9 mouse cellular contexts compared by ENCODE assay signal in the genomic region with DNA sequence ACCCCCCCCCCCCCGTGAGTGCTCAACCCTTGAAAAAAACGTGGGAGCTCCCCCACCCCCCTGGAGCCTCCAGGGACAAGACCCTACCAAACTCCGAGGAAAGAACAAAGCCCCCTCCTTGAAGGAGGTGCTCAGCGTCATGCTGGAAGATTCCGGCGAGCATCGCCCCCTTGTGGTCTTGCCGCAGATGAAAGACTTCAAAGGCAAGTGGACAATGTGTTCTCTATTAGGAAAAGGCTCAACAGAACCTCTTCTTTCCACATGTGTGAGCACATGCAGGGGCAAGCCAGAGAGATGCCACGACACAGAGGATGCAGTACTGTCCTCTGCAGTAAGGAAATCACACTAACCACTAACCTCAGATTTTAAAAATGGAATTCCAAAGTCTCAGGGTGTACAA. TPM values are rescaled to one million over a fixed set of nuclear protein-coding genes. Genes with fewer than 3 reads are reported as not detected.
A peak's percentile ranks its signal among the peaks of the same experiment; 100 is the strongest.
DNase-seq lines count a peak whose midpoint lies in the region; ATAC-seq and TF ChIP-seq lines count a peak whose summit lies in the region.
"Had no signal": no experiment of that assay in that cellular context is flagged by ENCODE, and none has a peak within 500 bp of the region (broad histone marks: within the 10 kb centered on the region; RNA-seq: fewer than 3 reads in every experiment).

No protein-coding gene starts in this region.

- H3K79me2 ChIP-seq in MEL (ENCODE audit: control insufficient read depth, insufficient read depth, low read length, poor library complexity), result no peaks in the 10 kb centered on the region

- TF ChIP-seq EP300 in MEL (IDR thresholded peaks at IDR 0.05; ENCODE audit: low read depth in 1 of 2, low read length in 2 of 2), result no peak

- TF ChIP-seq CTCF in MEL (IDR thresholded peaks at IDR 0.05 in 2 of 3, conservative IDR thresholded peaks at IDR 0.05 in 1 of 3; ENCODE audit: control insufficient read depth in 1 of 3, insufficient read depth in 1 of 3, low read depth in 2 of 3, low read length in 3 of 3, poor library complexity in 1 of 3, severe bottlenecking in 1 of 3), result peak; percentile 55 to 84 (median 73)
- TF ChIP-seq CTCF in layer of hippocampus, adult 2 months (conservative IDR thresholded peaks at IDR 0.05), result peak; percentile 84

- H3K27me3 ChIP-seq in MEL (ENCODE audit: control insufficient read depth in 1 of 2, insufficient read depth in 2 of 2, low read length in 2 of 2), result no peaks in the 10 kb centered on the region
- H3K27me3 ChIP-seq in forebrain, embryonic 16.5 days (replicated peaks; ENCODE audit: control insufficient read depth, insufficient read depth, low read length), result no peaks in the 10 kb centered on the region

- TF ChIP-seq RAD21 in MEL (IDR thresholded peaks at IDR 0.05; ENCODE audit: low read depth, low read length), result peak; percentile 53

- WGBS in forebrain, embryonic 16.5 days, result 0% methylated on average over 9 of the region's 9 CpGs

- no peaks in the 10 kb centered on the region for H3K36me3 ChIP-seq in MEL (ENCODE audit: control insufficient read depth in 1 of 2, insufficient read depth in 2 of 2, low read length in 2 of 2)
- no peaks in the 10 kb centered on the region for H3K36me3 ChIP-seq in forebrain, embryonic 16.5 days (ENCODE audit: control insufficient read depth, insufficient read depth)

- H3K27ac ChIP-seq in MEL (ENCODE audit: control insufficient read depth, low read depth, low read length), result no peak overlapping the region
- H3K27ac ChIP-seq in forebrain, embryonic 16.5 days (ENCODE audit: low read length), result no peak overlapping the region
- no peak overlapping the region for H3K27ac ChIP-seq in layer of hippocampus, adult 2 months

- H3K4me1 ChIP-seq in MEL (ENCODE audit: control insufficient read depth in 1 of 2, insufficient read depth in 2 of 2, low read length in 2 of 2), result no peaks in the 10 kb centered on the region
- peaks cover 24% of the 10 kb centered on the region for H3K4me1 ChIP-seq in forebrain, embryonic 16.5 days (replicated peaks; ENCODE audit: control insufficient read depth, insufficient read depth, low read length)

- peak overlapping the region; percentile 40 for H3K4me2 ChIP-seq in forebrain, embryonic 16.5 days (ENCODE audit: low read length)

- intact Hi-C loops in heart, postnatal 36 days (cut with DNase I), result loop anchor here (1.0 to 2.0 kb wide), 3 partner anchors 120 to 232 kb away; no protein-coding TSS in a partner anchor

- ATAC-seq in forebrain, embryonic 16.5 days, result peak; percentile 65
- ATAC-seq in inflammation-experienced regulatory T-cells, adult 6 months, result no peak

- no peak for TF ChIP-seq POLR2A in MEL (IDR thresholded peaks at IDR 0.05; ENCODE audit: control insufficient read depth in 1 of 2, insufficient read depth in 1 of 2, low read depth in 1 of 2, low read length in 2 of 2, poor library complexity in 1 of 2)

- no peak overlapping the region for H3K4me3 ChIP-seq in MEL (ENCODE audit: control insufficient read depth in 1 of 2, insufficient read depth in 1 of 2, low read depth in 2 of 2, low read length in 2 of 2)
- H3K4me3 ChIP-seq in forebrain, embryonic 16.5 days (replicated peaks; ENCODE audit: low read length), result peak overlapping the region; percentile 23
- no peak overlapping the region for H3K4me3 ChIP-seq in layer of hippocampus, adult 2 months

- H3K9ac ChIP-seq in MEL (ENCODE audit: control insufficient read depth, low read depth, low read length, poor library complexity, severe bottlenecking), result no peak overlapping the region
- peak overlapping the region; percentile 12 for H3K9ac ChIP-seq in forebrain, embryonic 16.5 days (replicated peaks; ENCODE audit: low read depth, low read length)

- peak; percentile 43 for DNase-seq in MEL (ENCODE audit: low read depth, low spot score)
- peak; percentile 12 for DNase-seq in cerebellum, adult 11-12 months
- DNase-seq in heart, postnatal 36 days, result peak; percentile 53 to 68
- peak; percentile 46 to 76 for DNase-seq in layer of hippocampus, adult 2 months (ENCODE audit: low spot score in 2 of 2)
- peak; percentile 48 for DNase-seq in lung, postnatal 25 days (ENCODE audit: low spot score)
- peak; percentile 75 to 90 for DNase-seq in right cerebral cortex, postnatal 10 days (ENCODE audit: low spot score in 2 of 2)

- no peaks in the 10 kb centered on the region for H3K9me3 ChIP-seq in MEL (replicated peaks; ENCODE audit: insufficient read depth, low read length)
- no peaks in the 10 kb centered on the region for H3K9me3 ChIP-seq in forebrain, embryonic 16.5 days (ENCODE audit: control insufficient read depth, low read length)

TF ChIP-seq in MEL, 35 proteins besides CTCF, POLR2A, EP300 and RAD21:
- TF ChIP-seq ZC3H11A (IDR thresholded peaks at IDR 0.05; ENCODE audit: low read depth, low read length) (peak; percentile 40; the same call in 1 of the 2 replicates), SMC3 (IDR thresholded peaks at IDR 0.05; ENCODE audit: low read depth, low read length) (peak; percentile 80), GABPA (IDR thresholded peaks at IDR 0.05; ENCODE audit: low read depth, low read length) (no peak)

RNA-seq across cellular contexts. Expression of a gene that starts 46.2 kb away (rescaled TPM):
- total RNA-seq in MEL (2012; rRNA removed), result not detected in 2 replicates
- polyA plus RNA-seq in MEL (2012; ENCODE audit: insufficient read depth in 1 of 2, insufficient read length in 2 of 2, low read depth in 1 of 2, low replicate concordance in 2 of 2, missing spikeins in 1 of 2), result not detected
- 0.52 and 0.68 TPM in 2 replicates for polyA plus RNA-seq in forebrain, embryonic 16.5 days (2015; fragmentation: Nextera tagmentation; extraction: Ambion mirVana)
- total RNA-seq in heart, postnatal 36 days (2021), result 1 to 10 TPM; 1.1 to 1.7 TPM
- 1 to 10 TPM; 1.0 to 1.5 TPM for total RNA-seq in layer of hippocampus, adult 2 months (2021)
- not detected for polyA plus RNA-seq in inflammation-experienced regulatory T-cells, adult 6 months (2017; shearing (Covaris generic))
- polyA plus RNA-seq: liver, embryonic 16.5 days had no signal

Comparison
In these comparisons a context has a peak if more than half of its experiments do, and no peak if none do; other contexts are left out.
1. DNase-seq: peak in every context shown above with its lines; median percentile 82 in right cerebral cortex, postnatal 10 days; 61 in layer of hippocampus, adult 2 months; 60 in heart, postnatal 36 days; 48 in lung, postnatal 25 days; 43 in MEL; 12 in cerebellum, adult 11-12 months.